Mouse (Mus musculus) G1E (cell line): ENCODE data around the gene Foxo1. TPM values are rescaled to one million over a fixed set of nuclear protein-coding genes. Genes with fewer than 3 reads are reported as not detected.

ENCODE experiments used
- ATAC-seq: 2 replicates; pipeline ENCODE4 v1.8.0; 2016; ENCODE audit warnings: mild to moderate bottlenecking; ENCODE audit not compliant: insufficient number of reproducible peaks, poor library complexity, low FRiP score, severe bottlenecking; ENCODE audit errors: extremely low read depth
- DNase-seq: peaks from one replicate; pipeline ENCODE4 v3.0.0; 2012; ENCODE audit warnings: low spot score
- H3K27me3 ChIP-seq: 2 replicates; pipeline ENCODE4 v1.6.1; 2012; ENCODE audit warnings: mild to moderate bottlenecking, low read length, inconsistent platforms; ENCODE audit not compliant: insufficient read depth
- H3K36me3 ChIP-seq: replicated peaks from 2 replicates; pipeline ENCODE3; 2012; ENCODE audit warnings: mild to moderate bottlenecking, inconsistent platforms
- H3K4me1 ChIP-seq: 2 replicates; pipeline ENCODE4 v1.6.1; 2012; ENCODE audit warnings: low read depth, low read length, inconsistent platforms, mixed read lengths; ENCODE audit not compliant: insufficient read depth
- H3K4me3 ChIP-seq: 2 replicates; pipeline ENCODE4 v1.5.1; 2012; ENCODE audit warnings: low read depth, mild to moderate bottlenecking, inconsistent platforms, low read length, moderate library complexity, mixed read lengths
- H3K9me3 ChIP-seq: replicated peaks from 2 replicates; pipeline ENCODE4 v1.6.1; 2012; ENCODE audit warnings: inconsistent platforms
- CTCF ChIP-seq: IDR thresholded peaks from 2 replicates; pipeline ENCODE4 v1.5.1; 2012; ENCODE audit warnings: low read depth, low read length, inconsistent platforms, mixed read lengths
- GATA1 ChIP-seq: IDR thresholded peaks from 2 replicates; pipeline ENCODE4 v1.6.1; 2012; ENCODE audit warnings: borderline replicate concordance, low read length, inconsistent platforms, mixed read lengths
- GATA2 ChIP-seq: IDR thresholded peaks from 2 replicates; pipeline ENCODE4 v1.6.1; 2012; ENCODE audit warnings: low read depth, low read length, inconsistent platforms, borderline replicate concordance
- POLR2AphosphoS5 ChIP-seq: IDR thresholded peaks from 2 replicates; pipeline ENCODE4 v1.6.1; 2012; ENCODE audit warnings: low read depth, low read length, inconsistent platforms; ENCODE audit not compliant: insufficient replicate concordance
- TAL1 ChIP-seq: conservative IDR thresholded peaks from 2 replicates; pipeline ENCODE4 v1.6.1; 2012; ENCODE audit warnings: low read depth, low read length, inconsistent platforms, mixed read lengths
- polyA plus RNA-seq: library from polyadenylated mRNA; stranded (reverse); fragments of >175 nt; gene quantifications from 2 replicates; pipeline ENCODE4 v1.2.3, GENCODE M21; 2012
- total RNA-seq, 2 experiments: library from RNA; stranded (forward) in 1 of 2; stranded (reverse) in 1 of 2; fragments of 200-1000 nt in 1 of 2; fragments of >200 nt in 1 of 2; fragmentation: Nextera tagmentation in 1 of 2; gene quantifications; 2 replicates each; pipeline ENCODE4 v1.2.3; 2014 to 2017

The Foxo1 gene
- total and polyA plus RNA-seq, 3 experiments: 0.11 TPM; not detected in 2

DNA sequence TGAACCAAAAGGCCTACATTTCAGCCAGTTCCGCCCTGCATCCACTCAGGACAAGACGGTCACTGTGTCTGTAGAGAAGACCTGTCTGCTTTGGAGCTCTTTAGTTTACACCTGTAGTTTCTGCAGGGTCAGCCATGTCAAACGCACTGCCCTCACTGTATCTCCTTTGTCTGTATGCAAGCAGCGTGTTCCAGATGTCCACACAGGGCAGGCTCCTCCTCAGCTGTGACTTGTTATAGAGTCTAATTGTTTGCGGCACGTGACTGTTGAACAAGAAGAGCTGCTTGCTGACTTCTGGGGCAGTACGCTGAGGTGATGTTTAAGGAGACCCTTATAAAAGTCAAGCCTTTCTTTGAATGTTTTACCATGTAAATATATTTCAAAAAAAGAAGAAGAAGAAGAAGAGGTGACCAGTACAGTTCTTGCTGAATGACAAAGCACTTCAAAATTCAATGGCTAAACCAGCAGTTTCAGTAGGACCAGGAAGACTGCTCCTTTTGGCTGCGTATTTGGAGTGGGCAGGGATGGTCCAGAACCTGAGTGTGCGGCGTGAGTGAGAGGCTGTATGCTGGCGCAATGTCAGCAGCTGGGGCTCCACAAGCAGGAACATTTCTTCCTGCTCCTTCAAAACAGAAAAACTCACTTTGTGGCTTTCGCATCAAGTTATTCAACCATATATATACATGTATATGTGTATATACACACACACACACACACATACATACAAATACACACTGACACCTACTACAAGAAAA lies 52.6 kb downstream of the Foxo1 start:
- Histone ChIP-seq H3K9me3 (peaks cover 34% of the 10 kb centered on the region), H3K27me3 (no peaks in the 10 kb centered on the region), H3K4me3 (no peak overlapping the region), H3K4me1 (no peaks in the 10 kb centered on the region), H3K36me3 (no peaks in the 10 kb centered on the region)
- no peak for DNase-seq
- TF ChIP-seq CTCF: no peak
- no peak for TF ChIP-seq GATA2
- TF ChIP-seq POLR2AphosphoS5: no peak
- TF ChIP-seq GATA1: no peak
- no peak for TF ChIP-seq TAL1
- ATAC-seq: no peak

DNA sequence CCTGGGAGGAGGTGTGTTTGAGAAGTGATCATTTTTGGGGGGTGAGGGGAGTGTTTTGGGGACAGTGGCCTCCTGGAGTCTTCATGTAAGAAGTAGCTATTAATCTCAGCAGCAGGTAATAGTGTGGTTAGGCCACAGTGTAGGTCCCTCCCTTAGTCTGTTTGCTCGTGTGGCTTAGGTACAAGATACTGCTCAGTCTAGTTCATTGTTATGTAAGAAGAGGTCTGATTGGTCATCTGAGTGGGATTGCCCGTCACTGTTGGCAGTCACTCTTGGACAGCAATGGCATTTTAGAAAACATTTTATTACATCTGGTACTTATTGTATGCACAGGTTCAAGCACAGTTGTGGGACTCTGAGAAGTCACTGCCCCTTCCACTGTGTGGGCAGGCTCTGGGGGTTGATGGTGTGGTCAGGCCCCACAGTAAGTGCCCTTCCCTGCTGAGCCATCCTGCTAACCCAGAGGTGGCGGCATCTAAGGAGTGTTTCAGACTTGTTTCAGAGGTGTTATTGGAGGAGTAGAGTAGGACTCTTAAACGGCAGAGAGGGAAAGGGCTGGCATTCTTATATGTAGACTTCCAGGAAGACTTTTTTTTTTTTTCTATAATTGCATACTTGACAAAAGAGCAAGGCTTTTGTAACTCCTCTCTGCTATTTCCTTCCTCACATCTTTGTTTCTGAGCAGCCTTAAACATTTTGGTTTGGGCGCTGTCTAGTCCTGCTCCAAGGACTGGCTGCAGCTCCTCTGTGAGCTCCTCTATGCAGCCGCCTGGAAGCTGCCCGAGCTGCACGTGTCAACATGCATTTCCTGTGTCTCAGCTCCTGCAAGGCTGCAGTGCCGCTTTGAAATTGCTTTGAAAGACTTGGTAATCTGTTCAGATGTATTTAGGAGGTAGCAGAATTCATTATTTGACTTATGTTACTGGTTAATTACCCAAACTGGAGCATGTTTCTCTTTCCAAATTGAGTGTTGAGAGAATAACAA lies 54.6 kb downstream of the Foxo1 start:
- TF ChIP-seq GATA1 (no peak), CTCF (no peak), TAL1 (no peak), GATA2 (no peak), POLR2AphosphoS5 (no peak)
- Histone ChIP-seq H3K9me3 (peaks cover 39% of the 10 kb centered on the region), H3K36me3 (no peaks in the 10 kb centered on the region), H3K27me3 (no peaks in the 10 kb centered on the region), H3K4me3 (no peak overlapping the region), H3K4me1 (no peaks in the 10 kb centered on the region)
- DNase-seq (no peak), ATAC-seq (no peak)

DNA sequence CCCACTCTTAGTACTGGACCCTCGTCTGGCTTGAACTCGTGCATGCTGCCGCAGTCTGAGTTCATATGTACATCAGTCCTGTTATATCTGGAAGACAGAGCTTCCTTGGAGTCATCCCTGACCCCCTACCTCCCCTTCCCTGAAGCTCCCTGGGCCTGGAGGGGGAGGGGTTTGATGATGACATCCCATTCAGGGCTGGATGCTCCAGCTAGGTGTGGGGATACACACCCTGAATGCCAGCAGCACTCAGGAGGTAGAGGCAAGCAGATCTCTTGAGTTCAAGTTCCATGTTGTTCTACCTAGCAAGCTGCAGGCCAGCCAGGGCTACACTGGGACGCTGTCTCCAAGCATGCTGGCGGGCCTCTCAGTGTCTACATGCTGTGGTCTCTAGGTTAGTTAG lies 56.9 kb downstream of the Foxo1 start:
- DNase-seq (no peak), ATAC-seq (no peak)
- H3K4me1 ChIP-seq: no peaks in the 10 kb centered on the region
- H3K36me3 ChIP-seq: no peaks in the 10 kb centered on the region
- H3K4me3 ChIP-seq: no peak overlapping the region
- H3K9me3 ChIP-seq: peaks cover 42% of the 10 kb centered on the region
- H3K27me3 ChIP-seq: no peaks in the 10 kb centered on the region
- TF ChIP-seq TAL1 (no peak), POLR2AphosphoS5 (no peak), GATA1 (no peak), GATA2 (no peak), CTCF (no peak)

DNA sequence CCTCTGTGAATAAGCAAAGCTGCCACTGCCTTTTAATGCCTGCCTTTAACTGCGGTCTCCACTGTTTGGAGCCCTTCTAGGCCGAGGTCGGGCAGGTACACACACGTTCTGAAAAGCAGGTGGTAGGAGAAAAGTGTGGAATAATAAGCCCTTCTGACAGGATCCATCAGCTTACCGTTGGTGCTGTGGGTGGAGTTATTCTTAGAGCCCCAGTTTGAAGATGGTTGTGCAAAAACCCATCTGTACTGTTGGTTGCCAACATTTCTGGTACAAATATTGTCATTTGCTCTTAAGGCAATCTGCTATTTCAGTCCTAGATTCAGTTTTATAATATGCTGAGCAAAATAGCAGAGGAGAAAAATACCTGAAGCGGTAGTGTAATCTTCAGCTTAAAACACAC lies 58.6 kb downstream of the Foxo1 start:
- no peak overlapping the region for H3K4me3 ChIP-seq
- peaks cover 34% of the 10 kb centered on the region for H3K9me3 ChIP-seq
- H3K27me3 ChIP-seq: no peaks in the 10 kb centered on the region
- no peaks in the 10 kb centered on the region for H3K36me3 ChIP-seq
- no peaks in the 10 kb centered on the region for H3K4me1 ChIP-seq
- TF ChIP-seq GATA2: no peak
- TF ChIP-seq CTCF: no peak
- no peak for TF ChIP-seq POLR2AphosphoS5
- no peak for TF ChIP-seq GATA1
- no peak for ATAC-seq
- no peak for DNase-seq

DNA sequence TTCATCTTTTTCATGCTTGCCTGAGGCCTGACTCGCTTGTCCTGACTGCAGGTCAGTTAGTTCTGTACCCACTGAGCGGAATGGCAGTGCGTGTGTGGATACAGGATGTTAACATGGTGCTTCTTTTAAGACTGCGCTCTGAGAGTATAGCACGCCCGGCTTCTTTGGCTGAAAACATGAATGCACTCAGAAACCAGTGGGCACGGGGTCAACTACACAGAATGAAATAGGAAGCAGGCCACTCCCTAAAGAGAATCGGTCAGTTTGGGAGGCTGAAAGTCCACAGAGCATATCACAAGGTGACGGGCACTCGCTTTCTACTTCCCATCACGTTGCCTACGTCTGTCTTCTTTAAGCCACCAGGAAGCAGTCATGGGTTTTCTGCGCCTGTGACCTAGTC lies 59.0 kb downstream of the Foxo1 start:
- no peak overlapping the region for H3K4me3 ChIP-seq
- TF ChIP-seq TAL1: no peak
- no peak for TF ChIP-seq CTCF
- TF ChIP-seq GATA2: no peak
- TF ChIP-seq POLR2AphosphoS5: no peak
- TF ChIP-seq GATA1: no peak
- no peak for DNase-seq
- H3K36me3 ChIP-seq: no peaks in the 10 kb centered on the region
- no peaks in the 10 kb centered on the region for H3K27me3 ChIP-seq
- no peaks in the 10 kb centered on the region for H3K4me1 ChIP-seq
- H3K9me3 ChIP-seq: peaks cover 34% of the 10 kb centered on the region
- ATAC-seq: no peak

DNA sequence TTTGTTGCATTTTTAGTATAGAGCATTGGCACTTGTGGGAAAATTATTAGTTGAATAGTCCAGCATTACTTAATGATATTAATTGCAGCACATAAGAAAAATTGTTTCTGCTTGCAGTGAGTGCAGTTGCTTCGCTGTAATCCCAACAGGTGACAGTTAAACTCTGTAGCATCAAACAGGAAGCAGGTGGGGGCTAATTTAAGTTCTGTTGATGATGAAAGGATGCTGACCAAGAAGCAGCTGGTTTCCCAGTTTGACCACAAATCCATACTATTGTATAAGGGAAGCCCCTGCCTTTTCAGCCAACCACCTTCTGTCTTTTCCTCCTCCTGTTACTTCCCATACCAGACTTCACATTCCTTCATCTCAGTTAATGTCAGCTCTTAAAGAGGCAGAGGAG lies 63.6 kb downstream of the Foxo1 start:
- no peaks in the 10 kb centered on the region for H3K36me3 ChIP-seq
- DNase-seq (no peak), ATAC-seq (no peak)
- no peak overlapping the region for H3K4me3 ChIP-seq
- no peaks in the 10 kb centered on the region for H3K27me3 ChIP-seq
- TF ChIP-seq GATA1 (no peak), POLR2AphosphoS5 (no peak), GATA2 (no peak), CTCF (no peak), TAL1 (no peak)
- H3K9me3 ChIP-seq: peaks cover 39% of the 10 kb centered on the region
- no peaks in the 10 kb centered on the region for H3K4me1 ChIP-seq
